Mouse (Mus musculus) cerebral cortex, adult 2 months (tissue): Measurements from ENCODE around the gene Taf6.

ENCODE experiments used
- WGBS: fragments of 180-500 bp; shearing (Covaris S2); methylation state at CpG from one replicate; pipeline ENCODE4 v1.1.7; 2018; 5-methylcytosine and 5-hydroxymethylcytosine counted together

Gene Taf6

DNA sequence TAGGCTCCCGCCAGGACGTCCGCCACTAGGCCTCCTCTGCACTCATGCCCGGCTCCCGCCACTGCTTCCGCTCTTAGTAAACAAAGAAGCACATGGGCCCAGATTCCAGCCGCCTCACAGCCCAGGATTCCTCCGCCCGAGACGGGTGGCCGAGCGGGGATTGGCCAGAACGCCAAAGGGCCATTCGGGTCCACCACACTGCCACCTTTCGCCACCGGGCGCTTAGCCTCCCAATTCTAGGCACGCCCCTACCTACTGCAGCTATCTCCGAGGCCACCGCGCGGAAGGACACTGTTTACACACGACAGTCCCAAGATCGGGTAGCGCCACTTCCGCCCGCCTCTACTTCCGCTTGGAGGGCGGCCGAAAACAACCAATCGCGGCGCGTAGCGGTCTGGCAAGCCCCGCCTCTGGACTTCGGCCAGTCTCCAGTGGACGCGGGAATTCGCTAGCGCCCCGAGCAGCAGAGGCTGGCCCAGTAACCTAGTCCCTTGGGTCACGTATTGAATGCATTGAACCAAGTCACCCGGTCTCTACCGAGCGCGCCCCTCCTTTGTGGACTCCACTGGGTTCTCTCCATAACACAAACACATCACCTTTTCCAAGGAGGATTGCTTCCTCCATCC, 16.2 kb downstream of the Taf6 start:
- under 1% methylated on average over 47 of the region's 47 CpGs for WGBS

DNA sequence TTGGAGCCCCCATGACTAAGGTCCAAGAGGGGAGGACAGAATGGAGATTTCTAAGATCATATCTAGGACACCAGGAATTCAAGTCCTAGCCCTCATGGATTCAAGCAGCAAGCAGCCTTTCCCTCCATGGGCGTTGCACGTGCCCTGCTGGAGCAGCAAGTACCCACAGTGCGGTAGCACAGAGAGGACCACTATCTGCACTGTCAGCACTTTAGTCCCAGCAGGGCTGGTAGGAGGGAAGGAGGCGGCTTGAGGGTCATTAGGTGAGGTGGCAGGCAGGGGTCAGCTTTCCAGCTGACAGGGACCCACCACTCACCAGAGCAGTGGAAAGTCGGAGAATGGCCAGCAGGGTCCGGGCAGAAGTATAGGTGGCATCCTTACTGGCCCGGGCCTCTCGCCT, 21.7 kb downstream of the Taf6 start:
- 78% methylated on average over 8 of the region's 8 CpGs for WGBS

- 60% methylated on average over 10 of the region's 10 CpGs for WGBS
Observed at GRCm38 (mm10) chr5:138163610-138164009, 23.6 kb downstream of the Taf6 start.

GRCm38 (mm10) chr5:138163046-138163445, 24.2 kb downstream of the Taf6 start:
- WGBS = 65% methylated on average over 6 of the region's 6 CpGs

DNA sequence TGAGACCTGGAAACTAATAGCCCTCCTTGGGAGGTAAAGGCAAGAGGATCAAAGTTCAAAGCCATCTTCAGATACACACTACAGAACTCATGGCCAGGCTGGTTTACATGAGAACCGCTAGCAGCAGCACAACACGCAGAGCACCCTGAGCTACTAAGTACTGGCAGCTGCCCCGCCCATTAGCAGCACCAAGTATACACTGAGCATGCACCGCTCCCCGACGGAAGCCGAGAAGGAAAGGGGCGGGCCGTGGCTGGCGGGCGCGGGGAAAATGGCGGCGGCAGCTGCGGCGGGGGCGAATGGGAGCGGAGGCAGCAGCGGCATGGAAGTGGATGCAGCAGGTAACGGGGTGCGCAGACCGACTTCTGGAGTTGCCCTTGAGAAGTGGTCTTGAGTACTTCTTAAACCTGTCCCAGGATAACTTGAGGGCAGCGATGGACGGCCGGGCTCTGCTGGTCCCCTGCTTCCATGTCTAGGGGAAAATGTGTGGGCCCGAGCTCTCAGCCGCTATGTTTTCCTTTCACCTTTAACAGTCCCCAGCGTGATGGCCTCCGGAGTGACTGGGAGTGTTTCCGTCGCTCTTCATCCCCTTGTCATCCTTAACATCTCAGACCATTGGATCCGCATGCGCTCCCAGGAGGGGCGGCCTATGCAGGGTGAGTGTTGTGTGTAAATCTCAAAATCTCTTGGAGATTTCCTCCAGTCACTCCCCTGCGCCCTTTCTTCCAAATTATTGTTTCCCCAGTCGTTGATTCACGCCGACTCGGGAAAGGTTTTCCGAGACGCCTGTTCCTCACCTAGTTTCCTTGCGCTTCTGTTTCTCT, 26.2 kb downstream of the Taf6 start, which contains the start of gene Cops6:
Cops6 (plus strand) TSS at position 230 of the 824 bp plus-strand sequence.
- under 1% methylated on average over 42 of the region's 42 CpGs for WGBS

GRCm38 (mm10) chr5:138160224-138160762, 27.0 kb downstream of the Taf6 start:
- WGBS = 58% methylated on average over 7 of the region's 7 CpGs

DNA sequence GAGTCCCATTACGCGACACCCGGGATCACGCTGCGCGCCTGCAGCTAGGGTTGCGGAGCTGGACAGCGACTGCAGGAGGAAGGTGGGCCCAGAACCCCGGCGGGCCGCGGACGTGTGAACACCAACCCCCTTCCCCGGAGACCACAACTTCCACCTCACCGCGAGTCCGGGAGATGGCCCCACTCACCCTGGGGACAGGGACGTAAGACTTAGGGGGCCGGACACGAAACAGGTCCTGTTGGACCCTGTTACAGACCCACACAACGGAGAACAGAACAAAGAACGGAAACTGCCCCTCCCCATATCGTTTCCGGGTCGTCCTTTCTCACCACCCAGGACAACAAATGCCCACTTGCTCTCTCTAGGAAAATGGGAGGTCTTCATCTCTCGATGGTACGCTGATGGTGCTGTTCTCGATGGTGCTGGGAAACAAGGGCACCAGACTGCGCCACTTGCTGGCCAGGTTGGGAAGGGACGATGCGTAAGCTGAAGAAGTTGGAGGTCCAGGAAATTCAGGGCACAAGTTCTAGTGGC, 31.7 kb downstream of the Taf6 start, which contains the start of gene Zfp113:
Zfp113 (minus strand) TSS at position 302 of the 534 bp plus-strand sequence.
- WGBS = under 1% methylated on average over 31 of the region's 31 CpGs

DNA sequence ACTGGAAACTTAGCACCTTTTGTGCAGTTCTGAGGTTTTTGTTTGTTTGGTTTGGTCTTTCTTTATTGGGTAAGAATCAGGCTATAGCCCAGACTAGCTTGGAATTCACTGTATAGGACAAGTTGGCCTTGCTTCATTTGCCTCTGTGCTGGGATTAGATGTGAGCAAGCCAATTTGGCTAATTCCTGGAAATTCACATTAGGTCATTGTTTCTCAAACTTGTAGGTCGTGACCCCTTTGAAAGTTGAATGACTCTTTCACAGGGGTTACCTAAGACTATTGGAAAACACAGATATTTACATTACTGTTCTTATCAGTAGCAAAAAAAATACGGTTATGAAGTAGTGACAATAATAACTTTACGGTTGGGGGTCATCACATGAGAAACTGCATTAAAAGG, 32.9 kb downstream of the Taf6 start:
- WGBS = 83% methylated on average over 3 of the region's 3 CpGs

DNA sequence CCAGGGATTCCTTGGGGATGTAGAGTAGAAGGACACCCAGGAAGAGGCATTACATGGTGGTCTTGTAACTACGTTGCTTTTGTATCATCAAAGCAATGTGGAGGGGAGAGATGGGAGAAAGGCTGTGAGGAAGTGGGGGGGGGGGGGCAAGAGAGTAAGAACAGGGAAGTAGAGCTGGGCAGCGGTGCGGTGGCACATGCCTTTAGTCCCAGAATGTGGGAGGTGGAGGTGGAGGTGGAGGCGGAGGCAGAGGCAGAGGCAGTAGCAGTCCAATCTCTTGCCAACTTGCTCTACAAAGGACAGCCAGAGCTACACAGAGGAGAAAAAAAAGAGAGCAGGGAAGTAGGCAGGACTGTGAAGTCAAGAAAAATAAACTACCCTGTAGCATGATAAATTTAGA, 48.7 kb downstream of the Taf6 start:
- WGBS = 31% methylated on average over 4 of the region's 4 CpGs

GRCm38 (mm10) chr5:138137935-138138549, 49.2 kb downstream of the Taf6 start:
- WGBS = 61% methylated on average over 8 of the region's 8 CpGs

DNA sequence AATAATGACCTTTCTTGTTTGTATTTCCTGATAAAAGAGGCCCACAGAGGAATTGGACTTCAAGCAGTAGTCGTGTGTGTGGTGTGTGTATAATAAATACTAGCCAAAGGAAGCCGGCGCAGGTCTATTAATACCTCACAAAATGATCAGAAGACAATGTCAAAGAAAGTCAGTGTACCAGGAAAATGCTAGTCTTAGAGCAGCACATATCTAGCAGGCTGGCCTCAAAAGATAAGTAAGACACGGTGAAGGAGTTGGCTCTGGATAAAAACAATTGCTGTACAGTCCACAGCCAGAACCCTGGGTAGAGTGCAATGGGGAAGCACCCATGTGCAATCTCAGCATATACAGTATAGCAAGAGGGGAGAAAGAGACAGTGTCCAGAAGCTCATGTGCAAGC, 50.0 kb downstream of the Taf6 start:
- WGBS = 68% methylated on average over 4 of the region's 4 CpGs

DNA sequence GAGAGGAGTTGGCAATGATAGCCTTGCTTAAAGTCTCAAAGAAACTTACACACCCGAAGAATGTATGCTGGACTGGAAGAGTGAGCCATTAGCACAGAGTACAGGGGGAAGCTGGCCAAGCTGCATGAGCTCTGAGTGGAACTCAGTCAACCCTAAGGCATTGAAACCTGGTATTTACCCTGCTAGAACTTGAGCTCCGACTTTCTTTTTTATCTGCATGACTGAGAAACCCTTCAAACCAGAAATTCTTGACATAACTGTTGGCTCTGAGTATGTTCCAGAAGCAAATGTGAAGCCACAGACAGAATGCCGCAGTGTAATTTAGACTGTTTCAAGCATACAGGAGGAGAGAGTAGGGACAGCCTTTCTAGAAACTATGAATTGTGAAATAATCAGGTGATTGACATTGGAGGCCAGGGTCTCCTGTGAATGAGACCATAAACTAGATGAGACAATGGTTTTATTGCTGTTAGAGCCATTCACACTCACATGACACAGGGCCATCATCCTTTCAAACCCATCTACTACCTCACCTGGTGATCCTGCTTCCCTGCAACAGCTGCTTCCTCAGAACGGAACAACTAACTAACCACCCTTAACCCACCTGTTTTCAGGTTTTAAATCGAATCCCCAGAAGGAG, 54.7 kb downstream of the Taf6 start:
- WGBS = 89% methylated on average over 5 of the region's 5 CpGs
